Mouse (Mus musculus): Measurements from ENCODE around the gene Cdk4. TPM values are rescaled to one million over a fixed set of nuclear protein-coding genes. Genes with fewer than 3 reads are reported as not detected.

The Cdk4 gene
- 126 TPM for total RNA-seq (2023)

DNA sequence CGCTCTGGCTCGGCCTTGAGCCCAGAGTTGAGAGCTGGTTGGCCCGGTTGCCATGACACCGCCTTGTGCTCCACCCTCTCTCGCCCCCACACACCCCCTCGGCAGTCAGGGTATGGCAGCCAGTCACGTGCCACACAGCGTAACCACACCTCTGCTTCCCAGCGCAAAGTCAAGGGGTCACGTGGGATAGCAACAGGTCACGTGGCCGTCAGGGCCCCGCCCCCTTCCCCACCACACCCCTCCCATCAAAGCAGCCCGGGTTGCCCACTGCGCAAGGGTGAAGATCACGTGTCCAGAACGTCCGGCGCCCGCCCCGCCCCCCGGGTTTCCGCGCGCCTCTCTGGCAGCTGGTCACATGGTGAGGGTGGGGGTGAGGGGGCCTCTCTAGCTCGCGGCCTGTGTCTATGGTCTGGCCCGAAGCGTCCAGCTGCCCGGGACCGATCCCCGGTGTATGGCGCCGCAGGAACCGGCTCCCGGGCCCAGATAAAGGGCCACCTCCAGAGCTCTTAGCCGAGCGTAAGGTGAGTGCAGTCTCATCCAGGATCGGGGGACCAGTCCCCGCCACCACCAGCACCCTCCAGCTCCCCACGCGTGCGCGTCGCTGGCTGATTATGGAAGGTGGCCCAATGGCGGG lies at the start of gene Cdk4:
Gene Cdk4 (plus strand): TSS at position 296 of the 634 bp plus-strand sequence.

DNA sequence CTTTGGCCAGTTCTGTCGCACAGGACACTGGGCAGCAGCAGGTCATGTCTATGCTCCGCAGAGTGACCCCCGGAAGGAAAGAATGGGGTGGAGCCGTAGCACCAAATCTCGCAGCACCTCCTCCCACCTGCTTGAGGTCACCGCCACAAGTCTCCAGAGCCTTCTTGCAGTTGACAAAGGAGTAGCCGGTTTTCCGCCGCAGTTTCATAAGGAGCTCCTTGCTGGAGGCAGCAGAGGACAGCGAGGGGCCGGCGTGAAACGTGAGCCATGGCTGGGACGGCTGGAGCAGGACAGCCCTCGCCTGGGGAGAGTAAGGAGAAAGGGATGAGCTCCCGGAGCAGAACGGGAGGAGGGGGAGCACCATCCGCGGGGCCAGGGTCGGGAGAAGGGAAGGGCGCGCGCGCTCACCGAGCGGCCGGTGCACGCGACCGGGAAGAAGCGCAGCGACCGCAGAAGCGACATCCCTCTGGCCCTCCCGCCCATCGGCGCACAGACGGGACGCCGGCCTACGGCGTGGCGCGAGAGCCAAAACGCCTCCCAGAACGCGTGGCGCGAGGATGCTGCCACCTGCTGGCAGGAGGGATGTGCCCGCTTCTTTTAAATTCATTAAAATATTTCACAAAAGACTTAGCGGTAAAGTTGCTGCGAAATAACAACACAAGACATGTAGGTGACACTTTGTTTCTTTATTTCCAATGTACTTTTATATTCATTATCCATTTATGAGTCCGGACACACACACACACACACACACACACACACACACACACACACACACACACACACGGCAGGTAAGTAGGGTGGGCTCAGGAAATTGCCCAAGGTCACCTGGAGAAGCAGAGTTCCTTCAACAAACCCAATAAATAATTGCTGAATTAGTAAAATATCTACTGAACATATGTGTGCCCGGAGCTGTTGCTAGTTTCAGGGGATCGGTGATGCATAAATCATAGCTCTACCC lies 32.7 kb upstream of the Cdk4 start, which contains the start of gene Tsfm:
Gene Tsfm (minus strand): TSS at position 505 of the 961 bp plus-strand sequence.

DNA sequence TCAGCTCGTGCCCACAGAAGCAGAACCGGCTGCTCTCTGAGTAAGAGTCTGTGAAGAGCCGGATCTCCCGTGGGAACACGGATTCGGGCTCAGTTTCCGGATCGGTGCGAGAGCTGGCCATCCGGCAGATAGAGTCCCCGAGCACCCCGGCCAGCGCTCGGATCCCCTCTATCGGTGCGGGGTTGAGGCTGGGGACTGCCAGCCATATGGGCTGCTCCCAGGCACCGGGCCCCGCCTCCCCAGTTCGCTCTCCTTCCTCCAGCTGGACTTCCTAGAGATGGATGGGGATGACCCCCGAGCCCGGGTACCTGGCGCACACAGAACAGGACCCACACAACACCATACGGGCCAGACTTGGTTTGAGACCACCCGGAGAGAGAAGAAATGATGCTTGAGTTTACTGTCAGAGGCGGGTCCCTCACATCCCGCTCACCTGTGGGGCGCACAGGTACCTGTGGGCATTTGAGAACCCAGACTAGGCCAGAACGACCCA lies 22.0 kb upstream of the Cdk4 start, which contains the start of the genes Mettl1 and Eef1akmt3:
Gene Mettl1 (plus strand): TSS at position 141 of the 493 bp plus-strand sequence.
Gene Eef1akmt3 (minus strand): TSS at position 240 of the 493 bp plus-strand sequence.

DNA sequence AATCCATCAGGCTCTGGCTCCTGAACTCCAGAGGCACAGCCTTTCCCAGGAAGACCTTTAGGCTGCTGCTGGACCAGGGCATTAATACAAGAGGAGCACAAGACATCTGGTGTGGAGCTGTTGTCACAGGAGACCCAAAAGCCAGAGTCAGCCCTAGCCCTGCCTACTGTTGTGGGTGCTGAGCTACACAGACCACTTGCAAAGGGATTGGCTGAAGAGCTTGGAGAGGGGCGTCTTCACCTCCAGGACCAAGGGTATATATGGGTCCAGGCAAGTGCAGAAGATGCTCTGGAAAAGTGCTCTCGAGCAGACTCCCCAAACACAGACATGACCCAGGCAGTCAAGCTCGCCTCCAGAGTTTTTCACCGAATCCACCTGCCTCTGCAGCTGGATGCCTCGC lies 15.4 kb upstream of the Cdk4 start, which contains the start of gene Cyp27b1:
Gene Cyp27b1 (plus strand): TSS at position 297 of the 400 bp plus-strand sequence.

DNA sequence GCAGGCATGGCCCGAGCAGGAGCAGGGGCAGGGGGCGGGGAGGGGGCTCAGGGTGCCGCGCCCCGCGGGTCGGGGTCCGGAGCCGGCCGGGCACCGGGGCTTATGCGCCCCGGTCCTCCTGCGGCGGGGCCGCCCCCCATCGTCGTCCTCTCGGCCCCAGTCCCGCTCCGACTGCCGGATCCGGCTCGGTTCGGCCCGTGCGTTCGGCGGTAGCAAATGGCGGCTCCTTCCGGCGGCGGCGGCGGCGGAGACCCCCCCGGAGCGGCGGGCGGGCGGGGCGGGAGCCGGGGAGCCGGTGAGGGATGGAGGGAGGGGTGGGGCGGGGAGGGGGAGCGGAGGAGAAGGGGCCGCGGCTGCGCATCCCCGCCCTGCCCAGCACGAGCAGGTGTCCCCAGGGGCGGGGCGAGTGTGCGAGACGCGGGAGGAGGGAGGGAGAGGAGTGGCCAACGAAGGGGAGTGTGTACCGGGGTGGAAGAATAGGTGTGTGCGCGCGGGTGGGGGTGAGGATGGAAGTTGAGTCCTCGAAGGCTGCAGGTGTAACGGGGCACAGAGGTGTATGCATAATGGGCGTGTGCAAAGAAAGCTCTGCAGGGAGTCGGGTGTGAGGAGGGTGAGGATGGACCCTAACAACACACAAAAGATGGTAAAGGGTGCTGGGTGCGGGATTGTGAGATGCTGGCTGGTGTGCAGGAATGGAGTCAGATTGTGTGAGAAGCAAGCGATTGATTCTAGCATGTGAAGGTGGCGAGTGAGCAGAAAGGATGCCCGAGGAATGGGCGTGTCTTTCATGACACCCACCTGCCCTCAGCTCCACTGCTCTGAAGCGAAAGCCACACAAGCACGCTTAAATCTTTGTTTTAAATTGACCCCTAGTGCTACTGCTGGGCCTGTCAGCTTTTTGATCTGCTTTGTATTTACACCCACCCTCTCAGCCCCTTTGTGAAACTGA lies 3.1 kb upstream of the Cdk4 start, which contains the start of gene March9:
Gene March9 (minus strand): TSS at position 217 of the 949 bp plus-strand sequence.

DNA sequence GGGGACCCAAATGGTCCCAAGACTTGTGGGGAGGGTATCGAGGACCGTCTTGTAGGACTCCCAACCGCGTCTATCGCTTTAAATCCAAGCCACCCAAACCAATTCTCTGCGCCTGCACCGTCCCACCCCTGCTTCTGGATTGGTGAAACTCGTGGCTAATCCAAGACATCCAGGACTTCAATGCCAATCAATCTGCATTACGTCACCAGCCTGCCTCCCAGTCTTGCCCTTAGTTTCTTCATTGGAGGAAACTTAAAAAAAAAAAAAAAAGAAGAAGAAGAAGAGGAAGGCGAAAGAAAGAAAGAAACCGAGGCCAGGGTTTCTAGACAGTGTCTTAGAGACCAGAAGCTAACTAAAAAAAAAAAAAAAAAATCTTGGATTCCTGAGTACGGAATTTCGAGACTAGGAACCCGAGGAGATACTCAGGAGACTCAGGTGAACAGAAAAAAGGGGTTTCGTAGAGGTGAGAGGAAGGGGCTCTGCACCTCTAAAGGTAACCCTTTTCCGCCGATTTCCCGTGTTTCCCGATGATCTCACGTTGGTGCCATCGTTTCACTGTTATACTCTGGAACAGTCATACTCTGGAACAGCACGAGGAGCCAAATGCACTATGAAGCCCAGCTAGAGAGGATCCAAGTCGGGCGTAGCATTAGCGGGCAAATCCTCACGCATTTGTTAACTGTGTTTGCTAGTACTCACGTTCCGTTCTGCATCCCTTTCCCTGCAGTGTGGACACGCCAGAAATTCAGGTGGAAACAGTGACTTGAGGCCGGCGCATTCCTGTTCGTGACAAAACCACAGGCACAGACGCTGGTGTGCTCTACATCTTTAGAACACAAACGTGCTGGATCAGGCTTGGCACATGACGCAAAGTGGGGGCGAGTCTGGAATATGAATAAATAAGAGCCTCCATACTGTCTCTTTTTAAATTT lies 7.1 kb downstream of the Cdk4 start, which contains the start of gene Tspan31:
Gene Tspan31 (minus strand): TSS at position 75 of the 932 bp plus-strand sequence.

DNA sequence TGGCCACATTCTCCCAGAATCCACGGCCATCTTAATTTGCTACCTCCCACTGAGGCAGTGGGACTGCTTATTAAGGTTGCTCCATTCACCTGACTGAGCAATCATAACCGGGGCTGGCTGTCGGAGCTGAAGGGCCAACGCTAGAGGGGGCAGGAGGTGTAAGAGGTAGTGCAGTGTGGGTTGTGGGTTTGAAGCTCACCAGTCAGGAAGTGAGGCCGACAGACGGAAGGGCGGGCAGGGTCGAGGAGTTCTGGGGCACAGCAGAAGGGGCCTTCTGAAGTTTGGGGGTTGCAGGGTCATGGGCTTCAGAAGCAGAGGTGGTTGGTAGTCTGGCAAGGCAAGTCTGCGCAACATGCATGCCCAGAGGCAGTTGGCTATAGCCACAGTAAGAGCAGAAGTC lies 11.7 kb downstream of the Cdk4 start, which contains the start of gene Agap2:
Gene Agap2 (plus strand): TSS at position 205 of the 400 bp plus-strand sequence.

Other genes with a start within 250 kb of the Cdk4 start
- 4.5 TPM for gene Atp23, start 162.2 kb upstream of the Cdk4 start, total RNA-seq (2023)
- gene Ctdsp2, start 84.8 kb upstream of the Cdk4 start, total RNA-seq (2023), result 63.3 TPM
- 1.3 TPM for gene Avil, start 62.8 kb upstream of the Cdk4 start, total RNA-seq (2023)
- gene Tsfm, start 32.7 kb upstream of the Cdk4 start, total RNA-seq (2023), result 17.7 TPM
- gene Mettl1, start 22.1 kb upstream of the Cdk4 start, total RNA-seq (2023), result 31.4 TPM
- gene Eef1akmt3, start 22.0 kb upstream of the Cdk4 start, total RNA-seq (2023), result not detected
- gene Cyp27b1, start 15.3 kb upstream of the Cdk4 start, total RNA-seq (2023), result 1.4 TPM
- gene March9, start 3.4 kb upstream of the Cdk4 start, total RNA-seq (2023), result 4.0 TPM
- 10.0 TPM for gene Tspan31, start 6.7 kb downstream of the Cdk4 start, total RNA-seq (2023)
- 153 TPM for gene Agap2, start 11.8 kb downstream of the Cdk4 start, total RNA-seq (2023)
- gene Os9, start 57.6 kb downstream of the Cdk4 start, total RNA-seq (2023), result 86.9 TPM
- 838 TPM for gene B4galnt1, start 101.7 kb downstream of the Cdk4 start, total RNA-seq (2023)
- not detected for gene Slc26a10, start 117.1 kb downstream of the Cdk4 start, total RNA-seq (2023)
- gene Arhgef25, start 126.5 kb downstream of the Cdk4 start, total RNA-seq (2023), result 0.49 TPM
- gene Dtx3, start 132.2 kb downstream of the Cdk4 start, total RNA-seq (2023), result 60.7 TPM
- 35.9 TPM for gene Pip4k2c, start 148.1 kb downstream of the Cdk4 start, total RNA-seq (2023)
- gene Kif5a, start 199.8 kb downstream of the Cdk4 start, total RNA-seq (2023), result not detected
- gene Dctn2, start 202.8 kb downstream of the Cdk4 start, total RNA-seq (2023), result 99.5 TPM
- 93.2 TPM for gene Mbd6, start 225.5 kb downstream of the Cdk4 start, total RNA-seq (2023)
- gene Mars, start 248.3 kb downstream of the Cdk4 start, total RNA-seq (2023), result 44.1 TPM

Data from CD8-positive naive resting alpha-beta T cell, adult 57 days (primary cell).